In genomic region chr17:13052124-13052813, GRCm38 (mm10) we compare ENCODE assay signal across 8 mouse cellular contexts. TPM values are rescaled to one million over a fixed set of nuclear protein-coding genes. Genes with fewer than 3 reads are reported as not detected.
"Had no signal": no experiment of that assay in that cellular context is flagged by ENCODE, and none has a peak within 500 bp of the region (broad histone marks: within the 10 kb centered on the region; RNA-seq: fewer than 3 reads in every experiment).

TSS of gene Gpr31b (minus strand) at chr17:13052296.

RNA-seq across cellular contexts. Expression of gene Gpr31b, which starts in this region (rescaled TPM):
- total RNA-seq: layer of hippocampus, adult 18-20 months; layer of hippocampus, postnatal 36 days; left cerebral cortex, postnatal 25 days had no signal
- polyA plus RNA-seq: limb, embryonic 11.5 days; liver, embryonic 13.5 days; midbrain, embryonic 11.5 days; neural tube, embryonic 14.5 days; stomach, embryonic 15.5 days had no signal
